Mouse (Mus musculus) hindbrain, embryonic 15.5 days (tissue): ENCODE data around the gene Tgfbr3l. TPM values are rescaled to one million over a fixed set of nuclear protein-coding genes. Genes with fewer than 3 reads are reported as not detected.

Source experiments
- ATAC-seq: fragments of 200-750 bp; cut with Nextera tagmentation; 2 replicates; pipeline ENCODE4 v1.8.0; 2017; ENCODE audit warnings: low read depth, moderate number of reproducible peaks, moderate TSS enrichment; ENCODE audit not compliant: low FRiP score
- H3K27ac ChIP-seq: fragments of 300-500 bp; sonication (generic); replicated peaks from 2 replicates; pipeline ENCODE4 v1.5.1; 2015; ENCODE audit warnings: mild to moderate bottlenecking, inconsistent platforms
- H3K27me3 ChIP-seq: fragments of 300-500 bp; sonication (generic); 2 replicates; pipeline ENCODE4 v1.6.1; 2015; ENCODE audit warnings: control low read depth, inconsistent platforms
- H3K36me3 ChIP-seq: fragments of 300-500 bp; sonication (generic); 2 replicates; pipeline ENCODE4 v1.6.1; 2015; ENCODE audit warnings: control low read depth, inconsistent platforms
- H3K4me1 ChIP-seq: fragments of 300-500 bp; sonication (generic); replicated peaks from 2 replicates; pipeline ENCODE4 v1.6.1; 2015; ENCODE audit warnings: control low read depth, inconsistent platforms
- H3K4me2 ChIP-seq: fragments of 300-500 bp; sonication (generic); 2 replicates; pipeline ENCODE4 v1.6.1; 2015; ENCODE audit warnings: moderate library complexity, mild to moderate bottlenecking, inconsistent platforms
- H3K4me3 ChIP-seq: fragments of 300-500 bp; sonication (generic); 2 replicates; pipeline ENCODE4 v1.5.1; 2015; ENCODE audit warnings: mild to moderate bottlenecking, inconsistent platforms
- H3K9ac ChIP-seq: fragments of 300-500 bp; sonication (generic); 2 replicates; pipeline ENCODE4 v1.6.1; 2015; ENCODE audit warnings: inconsistent platforms
- H3K9me3 ChIP-seq: fragments of 300-500 bp; sonication (generic); 2 replicates; pipeline ENCODE4 v1.6.1; 2016; ENCODE audit warnings: control low read depth, inconsistent platforms
- WGBS: fragments of 180-500 bp; shearing (Covaris S2); methylation state at CpG from one replicate; pipeline ENCODE4 v1.1.7; 2015; 5-methylcytosine and 5-hydroxymethylcytosine counted together
- polyA plus RNA-seq: library from polyadenylated mRNA; unstranded; fragments of >200 nt; fragmentation: Nextera tagmentation; extraction: Ambion mirVana; gene quantifications from 2 replicates; pipeline ENCODE4 v1.2.1, GENCODE M21; 2015

The Tgfbr3l gene
- polyA plus RNA-seq, 1 experiment from 2014 or later, result 4.3 TPM

DNA sequence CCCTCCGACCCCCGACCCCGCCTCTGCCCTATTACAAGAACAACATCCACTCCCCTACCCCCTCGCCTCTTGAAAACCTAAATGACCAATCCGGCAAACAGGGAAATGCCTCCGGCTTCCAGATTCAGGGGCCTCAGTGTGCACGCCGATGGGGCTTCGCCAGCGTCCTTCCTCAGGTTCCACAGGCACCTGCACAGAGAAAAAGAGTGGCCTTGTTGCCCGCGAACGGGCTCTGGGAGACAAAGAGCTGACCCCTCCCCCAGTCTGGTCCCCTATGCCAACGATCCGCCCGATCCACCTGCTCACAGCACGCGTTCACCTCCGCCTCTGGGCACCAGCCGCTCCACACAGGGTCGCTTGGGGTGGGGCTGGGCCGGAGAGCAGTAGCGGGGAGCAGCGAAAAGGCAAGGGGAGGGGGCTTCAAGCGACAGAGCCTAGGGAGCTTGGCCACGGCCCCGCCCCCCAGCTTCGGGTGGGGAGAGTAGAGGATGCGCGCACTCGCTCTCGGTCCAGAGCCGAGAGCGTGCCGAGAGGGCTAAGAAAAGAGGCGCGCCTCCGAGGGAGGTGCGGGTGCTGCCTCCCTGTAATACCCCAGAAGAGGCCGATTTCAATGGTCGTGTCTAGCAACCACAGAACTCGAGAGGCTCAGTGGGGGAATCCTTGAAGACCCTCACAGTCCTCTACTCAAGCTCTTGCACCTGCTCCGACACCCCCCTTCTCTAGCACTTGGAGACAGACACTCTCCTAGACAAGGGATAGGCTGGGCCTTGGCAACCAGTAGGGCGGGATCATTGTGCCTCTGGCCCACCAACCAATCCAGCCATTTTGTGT is 31.0 kb upstream of the Tgfbr3l start, which contains the start of gene Prr36:
Gene Prr36 (minus strand): TSS at position 669 of the 831 bp plus-strand sequence.
- ATAC-seq, result peak; percentile 90
- H3K36me3 ChIP-seq, result peaks cover 3% of the 10 kb centered on the region; the same call in 1 of the 2 replicates
- peak within 1 kb of the TSS; percentile 82 for H3K4me3 ChIP-seq
- under 1% methylated on average over 44 of the region's 44 CpGs for whole genome bisulfite sequencing
- H3K27ac ChIP-seq, result peak within 1 kb of the TSS; percentile 97
- no peaks in the 10 kb centered on the region for H3K27me3 ChIP-seq
- peaks cover 46% of the 10 kb centered on the region for H3K4me1 ChIP-seq
- peak within 1 kb of the TSS; percentile 84 for H3K9ac ChIP-seq
- H3K4me2 ChIP-seq, result peak within 1 kb of the TSS; percentile 97
- no peaks in the 10 kb centered on the region for H3K9me3 ChIP-seq

DNA sequence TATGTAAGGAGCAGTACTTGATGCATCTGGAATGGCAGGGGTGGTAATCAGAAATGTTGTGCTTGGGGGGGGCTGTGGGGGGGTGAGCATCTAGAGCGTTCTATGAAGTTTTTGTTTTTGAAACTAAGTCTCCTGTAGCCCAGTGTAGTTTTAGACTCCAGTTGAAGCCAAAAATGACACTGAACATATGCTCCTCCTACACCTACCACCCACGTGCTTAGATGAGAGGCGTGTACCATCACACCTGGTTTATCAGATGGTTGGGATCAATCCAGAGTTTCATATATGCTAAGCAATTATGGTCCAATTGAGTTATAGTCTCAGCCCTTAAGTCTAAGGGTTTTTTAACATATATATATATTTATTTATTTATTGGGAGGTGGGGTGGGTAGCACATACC is 28.4 kb upstream of the Tgfbr3l start:
- Histone ChIP-seq H3K9ac (no peak overlapping the region), H3K27me3 (no peaks in the 10 kb centered on the region), H3K9me3 (no peaks in the 10 kb centered on the region), H3K4me2 (no peak overlapping the region), H3K27ac (no peak overlapping the region), H3K4me3 (no peak overlapping the region), H3K36me3 (peaks cover under 1% of the 10 kb centered on the region; the same call in 1 of the 2 replicates), H3K4me1 (peaks cover 25% of the 10 kb centered on the region)
- WGBS, result 90% methylated on average over 3 of the region's 3 CpGs
- no peak for ATAC-seq

DNA sequence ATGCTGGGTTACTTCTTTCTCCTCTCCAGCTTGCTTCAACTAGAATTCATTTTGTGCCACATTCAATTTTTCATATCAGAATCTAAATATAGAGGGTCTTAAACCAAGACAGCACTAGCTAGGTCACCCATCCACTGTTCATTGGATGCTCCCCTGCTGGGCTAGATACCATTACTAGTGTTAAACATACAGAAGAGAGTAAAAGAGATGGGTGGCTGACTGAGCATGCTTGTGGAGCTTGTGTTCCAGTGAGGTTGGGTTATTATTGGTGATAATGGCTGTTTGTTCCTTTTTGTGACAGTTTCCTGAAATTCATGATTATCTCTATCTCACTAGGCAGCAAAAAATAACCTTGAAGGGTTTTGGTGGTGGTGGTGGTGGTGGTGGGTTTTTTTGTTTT is 26.0 kb upstream of the Tgfbr3l start:
- H3K4me2 ChIP-seq, result no peak overlapping the region
- no peak overlapping the region for H3K9ac ChIP-seq
- ATAC-seq, result no peak
- H3K4me1 ChIP-seq, result peaks cover 11% of the 10 kb centered on the region
- H3K36me3 ChIP-seq, result no peaks in the 10 kb centered on the region
- H3K4me3 ChIP-seq, result no peak overlapping the region
- H3K9me3 ChIP-seq, result no peaks in the 10 kb centered on the region
- H3K27ac ChIP-seq, result no peak overlapping the region
- H3K27me3 ChIP-seq, result peaks cover 9% of the 10 kb centered on the region; the same call in 1 of the 2 replicates

DNA sequence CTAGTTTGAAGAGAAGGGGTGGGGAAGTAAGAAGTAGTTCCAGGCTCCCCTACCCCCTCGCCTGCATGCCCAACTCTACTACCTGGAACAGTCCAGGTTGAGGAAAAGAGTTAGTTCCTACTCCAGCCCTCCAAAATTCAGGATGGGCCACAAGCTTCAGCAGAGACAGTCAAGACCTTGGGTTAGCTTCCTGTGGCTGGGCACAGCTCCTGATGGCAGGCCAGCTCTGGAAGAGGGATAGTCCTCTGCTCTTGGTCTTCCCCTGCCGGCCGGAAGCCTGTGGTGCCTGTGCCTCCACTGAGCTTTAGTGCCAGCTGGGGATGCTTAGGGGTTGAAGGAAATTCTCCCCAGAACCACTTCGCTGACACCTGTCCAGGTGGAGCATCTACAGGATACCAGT is 21.7 kb upstream of the Tgfbr3l start:
- WGBS, result 25% methylated on average over 4 of the region's 4 CpGs
- no peak overlapping the region for H3K4me3 ChIP-seq
- no peak overlapping the region for H3K9ac ChIP-seq
- peaks cover 21% of the 10 kb centered on the region; the same call in 1 of the 2 replicates for H3K27me3 ChIP-seq
- H3K9me3 ChIP-seq, result no peaks in the 10 kb centered on the region
- H3K4me1 ChIP-seq, result peaks cover 6% of the 10 kb centered on the region
- peak overlapping the region; percentile 46 for H3K4me2 ChIP-seq
- H3K27ac ChIP-seq, result no peak overlapping the region
- ATAC-seq, result 0 out of 2 replicates have a peak, but pooled peaks have one; percentile 11
- H3K36me3 ChIP-seq, result no peaks in the 10 kb centered on the region

DNA sequence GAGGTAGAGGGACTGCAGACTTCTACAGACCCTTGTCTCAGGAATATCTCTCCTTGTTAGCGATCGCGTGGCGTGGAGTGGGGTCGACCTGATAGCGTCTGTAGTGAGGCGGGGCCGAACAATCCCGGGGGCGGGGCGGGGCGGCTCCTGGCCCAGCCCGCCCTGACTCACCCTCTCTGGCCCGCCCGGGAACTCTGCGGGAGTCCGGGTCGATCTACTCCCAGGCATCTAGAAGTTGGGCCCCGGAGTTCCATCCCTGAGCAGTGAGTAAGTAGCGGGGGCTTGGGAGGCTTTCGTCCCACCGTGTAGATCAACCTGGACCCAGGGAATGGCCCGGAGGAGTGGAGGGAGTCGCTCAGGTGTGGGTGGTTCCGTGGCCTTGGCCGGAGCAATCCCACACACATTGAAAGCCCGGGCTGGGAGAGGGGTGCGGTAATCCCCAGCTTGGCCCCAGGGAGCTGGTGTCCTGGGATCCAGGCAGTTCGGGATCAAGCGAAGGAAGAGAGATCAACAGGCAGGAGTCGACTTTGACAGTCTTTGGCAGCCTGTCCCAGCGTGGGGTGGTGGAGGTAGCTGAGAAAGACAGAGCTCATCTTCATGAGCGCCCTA is 21.2 kb upstream of the Tgfbr3l start, which contains the start of gene Lrrc8e:
Gene Lrrc8e (plus strand): TSS at position 89 of the 609 bp plus-strand sequence.
- Histone ChIP-seq H3K9ac (no peak within 1 kb of the TSS), H3K27me3 (peaks cover 21% of the 10 kb centered on the region; the same call in 1 of the 2 replicates), H3K4me1 (peaks cover 6% of the 10 kb centered on the region), H3K4me2 (peak within 1 kb of the TSS; percentile 46), H3K4me3 (no peak within 1 kb of the TSS), H3K36me3 (no peaks in the 10 kb centered on the region), H3K27ac (no peak within 1 kb of the TSS), H3K9me3 (no peaks in the 10 kb centered on the region)
- 6% methylated on average over 33 of the region's 33 CpGs for whole genome bisulfite sequencing
- ATAC-seq, result peak; percentile 51

DNA sequence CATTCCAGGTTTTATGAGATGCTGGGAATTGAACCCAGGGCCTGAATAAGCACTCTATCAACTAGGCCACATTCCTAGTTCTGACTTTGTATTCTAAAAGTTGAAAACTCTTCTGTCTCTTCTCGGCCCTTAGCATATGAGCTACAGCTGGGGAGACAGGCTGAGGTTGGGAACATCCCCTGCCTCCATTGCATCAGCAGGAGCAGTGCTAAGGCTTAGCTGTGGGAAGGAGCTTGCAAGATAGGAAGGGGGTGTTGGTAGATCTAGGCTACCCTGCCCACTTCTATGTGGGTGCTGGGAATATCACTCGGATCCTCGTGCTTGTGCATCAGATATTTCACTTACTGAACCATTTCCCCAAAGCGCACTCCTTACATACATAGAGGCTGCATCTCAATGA is 20.1 kb upstream of the Tgfbr3l start:
- H3K4me2 ChIP-seq, result no peak overlapping the region
- H3K36me3 ChIP-seq, result no peaks in the 10 kb centered on the region
- peaks cover 6% of the 10 kb centered on the region for H3K4me1 ChIP-seq
- H3K9ac ChIP-seq, result no peak overlapping the region
- no peak overlapping the region for H3K4me3 ChIP-seq
- no peaks in the 10 kb centered on the region for H3K9me3 ChIP-seq
- ATAC-seq, result no peak
- 94% methylated on average over 4 of the region's 4 CpGs for WGBS
- H3K27me3 ChIP-seq, result peaks cover 21% of the 10 kb centered on the region; the same call in 1 of the 2 replicates
- no peak overlapping the region for H3K27ac ChIP-seq

DNA sequence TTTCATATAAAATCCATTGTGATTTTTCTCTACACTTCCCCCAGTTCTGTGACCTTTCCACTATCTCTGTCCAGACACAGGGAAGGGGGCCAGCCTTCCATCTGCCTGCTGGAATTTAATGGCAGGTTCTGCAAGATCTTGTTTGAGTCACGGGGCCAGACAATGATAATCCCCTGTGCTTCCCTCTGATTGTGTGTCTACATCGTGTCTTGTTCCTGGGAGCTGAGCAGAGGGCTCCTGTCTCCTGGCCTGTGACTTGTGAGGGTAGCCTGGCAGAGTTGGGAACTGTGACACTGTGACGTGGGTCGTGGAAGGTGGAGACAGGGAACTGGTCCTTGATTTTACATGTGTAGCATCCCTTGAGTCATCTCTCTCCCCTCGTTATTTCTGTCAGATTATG is 18.2 kb upstream of the Tgfbr3l start:
- Histone ChIP-seq H3K4me3 (no peak overlapping the region), H3K9ac (no peak overlapping the region), H3K27me3 (peaks cover 21% of the 10 kb centered on the region; the same call in 1 of the 2 replicates), H3K4me2 (no peak overlapping the region), H3K36me3 (no peaks in the 10 kb centered on the region), H3K27ac (no peak overlapping the region), H3K4me1 (peaks cover 6% of the 10 kb centered on the region), H3K9me3 (no peaks in the 10 kb centered on the region)
- WGBS, result 75% methylated on average over 5 of the region's 5 CpGs
- ATAC-seq, result no peak

DNA sequence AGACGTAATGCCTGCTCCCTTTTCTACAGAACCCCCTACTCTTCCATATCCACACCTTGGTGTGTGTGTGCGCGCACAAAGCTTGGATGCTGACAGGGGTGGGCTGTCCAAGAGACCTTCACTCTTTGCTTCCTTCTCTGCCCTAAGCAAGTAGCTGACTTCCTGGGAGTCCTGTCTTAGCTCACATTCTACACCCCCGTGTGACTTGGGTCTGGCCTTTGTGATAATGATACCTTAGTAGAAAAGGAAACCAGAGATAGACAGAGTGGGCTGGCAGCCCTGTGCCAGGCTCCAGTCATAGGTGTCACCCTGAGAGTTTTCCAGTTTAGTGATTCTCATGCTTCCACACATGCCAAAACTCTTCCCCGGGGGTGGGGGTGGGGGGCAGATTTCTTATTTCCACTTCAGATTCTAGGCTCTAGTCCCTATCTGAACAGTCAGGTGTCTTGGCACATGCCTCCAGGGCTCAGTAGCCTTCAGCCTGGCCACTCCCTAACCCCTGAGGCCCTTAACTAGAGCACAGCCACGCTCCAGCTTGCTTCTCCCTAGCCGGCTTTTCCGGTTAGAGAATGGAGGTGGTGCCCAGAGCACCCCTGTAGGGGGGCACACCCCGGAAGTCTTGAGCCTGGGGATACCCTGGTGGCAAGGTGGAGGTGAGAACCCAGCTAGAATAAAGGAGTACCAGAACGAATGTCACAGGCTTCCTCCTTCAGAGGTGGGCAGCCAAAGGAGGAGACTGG is 17.2 kb upstream of the Tgfbr3l start:
- Histone ChIP-seq H3K9ac (no peak overlapping the region), H3K4me1 (peaks cover 6% of the 10 kb centered on the region), H3K9me3 (no peaks in the 10 kb centered on the region), H3K27me3 (peaks cover 21% of the 10 kb centered on the region; the same call in 1 of the 2 replicates), H3K4me2 (no peak overlapping the region), H3K36me3 (no peaks in the 10 kb centered on the region), H3K4me3 (no peak overlapping the region), H3K27ac (no peak overlapping the region)
- 66% methylated on average over 10 of the region's 10 CpGs for WGBS
- no peak for ATAC-seq

DNA sequence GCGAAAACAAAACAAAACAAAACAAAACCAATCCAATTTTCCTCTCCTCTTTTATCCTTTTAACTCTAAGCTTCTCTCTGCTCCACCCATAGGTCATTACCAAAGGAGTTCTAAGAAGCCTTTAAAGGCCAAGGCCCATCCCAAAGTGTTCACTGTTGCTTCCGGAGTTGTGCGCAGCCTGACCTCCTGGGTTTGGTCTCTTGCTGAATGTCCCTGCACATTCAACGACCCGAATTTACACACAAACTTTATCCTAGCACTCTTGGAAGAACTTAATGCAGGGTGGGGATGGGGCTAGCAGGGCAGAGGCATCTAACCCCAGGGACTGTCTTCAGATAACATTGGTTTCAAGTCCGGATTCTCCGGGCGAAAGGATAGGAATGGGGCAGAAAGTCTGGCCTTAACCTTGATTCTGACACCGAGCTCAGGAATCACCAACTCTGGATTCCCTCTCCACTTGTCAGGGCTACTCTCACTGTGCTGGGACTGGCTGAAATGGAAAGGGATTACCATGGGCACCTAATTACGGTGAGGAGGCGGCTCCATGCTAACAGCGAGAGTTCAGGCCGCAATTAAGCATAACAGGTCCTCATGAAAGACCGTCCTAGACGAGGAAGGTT is 10.1 kb upstream of the Tgfbr3l start:
- Histone ChIP-seq H3K4me1 (peaks cover 37% of the 10 kb centered on the region), H3K9me3 (no peaks in the 10 kb centered on the region), H3K36me3 (peaks cover 12% of the 10 kb centered on the region; the same call in 1 of the 2 replicates), H3K27me3 (no peaks in the 10 kb centered on the region), H3K4me3 (peak overlapping the region; percentile 51), H3K27ac (peak overlapping the region; percentile 94), H3K9ac (peak overlapping the region; percentile 51), H3K4me2 (peak overlapping the region; percentile 69)
- 23% methylated on average over 15 of the region's 15 CpGs for WGBS
- peak; percentile 0; the same call in 1 of the 2 replicates for ATAC-seq

DNA sequence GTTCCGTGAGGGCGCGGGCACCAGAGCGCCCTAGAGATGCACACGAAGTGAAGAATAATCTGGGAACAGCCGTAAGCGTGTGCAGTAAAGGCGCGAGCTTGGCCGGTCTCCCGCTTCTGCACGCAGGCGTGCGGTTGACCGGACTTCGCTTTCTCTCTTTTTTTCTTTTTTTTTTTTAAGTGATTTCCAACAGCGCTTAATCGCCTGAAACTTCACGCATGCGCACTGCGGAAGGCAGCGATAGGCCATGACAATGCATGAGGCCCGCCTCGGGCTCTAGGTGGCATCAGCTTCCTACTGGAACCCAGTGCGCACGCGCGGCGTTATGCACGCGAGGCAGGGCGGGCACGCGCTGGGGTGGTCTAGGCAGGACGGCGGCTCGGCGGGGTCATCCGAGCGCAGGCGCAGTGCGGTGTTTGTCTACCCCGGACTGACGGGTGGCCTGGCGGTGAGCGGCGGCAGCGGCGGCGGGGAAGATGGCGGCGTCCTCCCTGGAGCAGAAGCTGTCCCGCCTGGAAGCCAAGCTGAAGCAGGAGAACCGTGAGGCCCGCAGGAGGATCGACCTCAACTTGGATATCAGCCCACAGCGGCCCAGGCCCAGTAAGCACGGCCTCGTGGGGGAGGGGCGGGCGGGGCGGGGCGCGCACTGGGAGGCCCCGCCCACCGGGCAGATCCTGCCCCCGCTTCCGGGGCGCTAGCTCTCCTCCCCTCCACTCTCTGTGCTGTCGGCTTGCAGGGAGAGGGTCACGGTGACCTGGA is 9.4 kb upstream of the Tgfbr3l start, which contains the start of the genes Map2k7 and Gm49320:
Gene Map2k7 (plus strand): TSS at position 307 of the 759 bp plus-strand sequence.
Gene Gm49320 (plus strand): TSS at position 432 of the 759 bp plus-strand sequence.
- peak; percentile 96 for ATAC-seq

More for the DNA sequence above, 9.4 kb upstream of the Tgfbr3l start, which contains the start of the genes Map2k7 and Gm49320:
- Histone ChIP-seq H3K9ac (peak within 1 kb of the TSS; percentile 55), H3K36me3 (peaks cover 17% of the 10 kb centered on the region), H3K4me3 (peak within 1 kb of the TSS; percentile 51), H3K4me2 (peak within 1 kb of the TSS; percentile 69), H3K27ac (peak within 1 kb of the TSS; percentile 94), H3K27me3 (no peaks in the 10 kb centered on the region), H3K9me3 (no peaks in the 10 kb centered on the region), H3K4me1 (peaks cover 37% of the 10 kb centered on the region)
- WGBS, result 0% methylated on average over 69 of the region's 71 CpGs
